In the genomic region with DNA sequence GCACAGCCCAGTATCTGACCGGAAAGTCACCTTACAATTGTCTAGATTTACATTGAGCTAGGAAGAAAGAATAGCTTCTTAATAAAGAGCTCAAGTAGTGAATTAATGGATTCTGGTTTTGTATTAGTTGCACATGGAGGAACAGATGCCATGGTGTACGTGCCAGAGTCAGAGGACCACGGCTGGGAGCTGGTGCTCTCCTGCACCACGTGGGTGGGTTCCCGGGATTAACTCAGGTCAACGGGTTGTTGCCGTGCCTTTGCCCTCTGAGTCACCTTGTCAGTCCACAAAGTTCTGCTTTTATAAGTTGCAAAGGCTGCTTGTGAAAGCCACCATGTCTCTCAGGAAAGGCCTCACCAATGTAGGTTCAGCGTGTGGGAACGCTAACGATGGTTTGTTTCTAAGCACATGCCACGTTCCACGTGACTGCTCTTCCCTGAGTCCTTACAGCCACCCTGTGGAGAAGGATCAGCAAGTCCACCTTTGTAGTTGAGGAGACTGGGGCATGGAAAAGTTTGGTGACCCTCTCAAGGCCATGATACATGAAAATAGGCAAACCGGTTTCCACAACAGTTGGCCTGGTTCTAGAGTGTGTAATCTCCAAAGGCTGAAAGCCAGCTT, we compare ENCODE assay signal across 16 mouse cellular contexts.
DNase-seq lines count a peak whose midpoint lies in the region; ATAC-seq lines count a peak whose summit lies in the region.
"Had no signal": no experiment of that assay in that cellular context is flagged by ENCODE, and none has a peak within 500 bp of the region (broad histone marks: within the 10 kb centered on the region; RNA-seq: fewer than 3 reads in every experiment).

No protein-coding gene starts in this region.

- no peak overlapping the region for H3K4me2 ChIP-seq in embryonic facial prominence, embryonic 14.5 days (ENCODE audit: low read depth, low read length)
- H3K4me2 ChIP-seq in kidney, embryonic 15.5 days, result no peak overlapping the region
- no peak overlapping the region for H3K4me2 ChIP-seq in stomach, embryonic 15.5 days
- H3K4me2 ChIP-seq in liver, embryonic 11.5 days, result no peak overlapping the region
- H3K4me2 ChIP-seq: hindbrain, embryonic 15.5 days; midbrain, embryonic 15.5 days had no signal

- DNase-seq in kidney, adult 18-20 months, result peak; percentile 13
- DNase-seq in kidney, postnatal 10 days, result no peak
- peak; percentile 36 for DNase-seq in embryonic facial prominence, embryonic 14.5 days (ENCODE audit: low spot score)
- no peak for DNase-seq in liver, embryonic 11.5 days (ENCODE audit: low spot score)
- DNase-seq in B cell, adult 2 months, result no peak
- DNase-seq: cerebellum, postnatal 25 days; heart, postnatal 14 days; lung, adult 18-20 months; right cerebral cortex, postnatal 25 days; thymus, adult 2 months had no signal

- 61% methylated on average over 13 of the region's 13 CpGs for WGBS in embryonic facial prominence, embryonic 14.5 days
- 55% methylated on average over 13 of the region's 13 CpGs for WGBS in kidney, embryonic 15.5 days
- 65% methylated on average over 13 of the region's 13 CpGs for WGBS in stomach, embryonic 15.5 days
- WGBS in liver, embryonic 11.5 days, result 85% methylated on average over 13 of the region's 13 CpGs

- no peaks in the 10 kb centered on the region for H3K27me3 ChIP-seq in embryonic facial prominence, embryonic 14.5 days (replicated peaks; ENCODE audit: control insufficient read depth, insufficient read depth, low read length)
- H3K27me3 ChIP-seq in kidney, embryonic 15.5 days, result no peaks in the 10 kb centered on the region
- no peaks in the 10 kb centered on the region for H3K27me3 ChIP-seq in stomach, embryonic 15.5 days (replicated peaks)
- no peaks in the 10 kb centered on the region for H3K27me3 ChIP-seq in liver, embryonic 11.5 days (replicated peaks; ENCODE audit: control insufficient read depth, insufficient read depth, low read length)
- H3K27me3 ChIP-seq: hindbrain, embryonic 15.5 days; midbrain, embryonic 15.5 days had no signal

- peak; percentile 50; the same call in 1 of the 2 replicates for ATAC-seq in embryonic facial prominence, embryonic 14.5 days (ENCODE audit: low read depth)
- peak; percentile 56; the same call in 1 of the 2 replicates for ATAC-seq in kidney, embryonic 15.5 days (replicated peaks; ENCODE audit: low FRiP score)
- ATAC-seq in stomach, embryonic 15.5 days (ENCODE audit: insufficient read depth, low FRiP score, low read depth), result no peak
- no peak for ATAC-seq in liver, embryonic 11.5 days (replicated peaks; ENCODE audit: low FRiP score)
- ATAC-seq: midbrain, embryonic 15.5 days had no signal

- no peak overlapping the region for H3K9ac ChIP-seq in embryonic facial prominence, embryonic 14.5 days (ENCODE audit: low read depth, low read length)
- H3K9ac ChIP-seq in kidney, embryonic 15.5 days, result no peak overlapping the region
- no peak overlapping the region for H3K9ac ChIP-seq in stomach, embryonic 15.5 days
- H3K9ac ChIP-seq in liver, embryonic 11.5 days (ENCODE audit: low read depth, low read length), result no peak overlapping the region
- H3K9ac ChIP-seq: hindbrain, embryonic 15.5 days; midbrain, embryonic 15.5 days had no signal

- H3K27ac ChIP-seq in embryonic facial prominence, embryonic 14.5 days (replicated peaks; ENCODE audit: low read depth, low read length), result no peak overlapping the region
- peak overlapping the region; percentile 64; the same call in 1 of the 2 replicates for H3K27ac ChIP-seq in kidney, embryonic 15.5 days
- H3K27ac ChIP-seq in stomach, embryonic 15.5 days, result peak overlapping the region; percentile 3; the same call in 1 of the 2 replicates
- H3K27ac ChIP-seq in liver, embryonic 11.5 days (ENCODE audit: low read depth, low read length), result no peak overlapping the region
- H3K27ac ChIP-seq: hindbrain, embryonic 15.5 days; macrophage; midbrain, embryonic 15.5 days had no signal

- no peak overlapping the region for H3K4me3 ChIP-seq in embryonic facial prominence, embryonic 14.5 days (ENCODE audit: low read depth, low read length)
- no peak overlapping the region for H3K4me3 ChIP-seq in kidney, embryonic 15.5 days (replicated peaks)
- no peak overlapping the region for H3K4me3 ChIP-seq in stomach, embryonic 15.5 days (replicated peaks)
- no peak overlapping the region for H3K4me3 ChIP-seq in liver, embryonic 11.5 days (ENCODE audit: low read depth, low read length)
- H3K4me3 ChIP-seq: hindbrain, embryonic 15.5 days; midbrain, embryonic 15.5 days had no signal

- H3K36me3 ChIP-seq in embryonic facial prominence, embryonic 14.5 days (ENCODE audit: control insufficient read depth, insufficient read depth, low read length), result no peaks in the 10 kb centered on the region
- no peaks in the 10 kb centered on the region for H3K36me3 ChIP-seq in kidney, embryonic 15.5 days
- no peaks in the 10 kb centered on the region for H3K36me3 ChIP-seq in stomach, embryonic 15.5 days
- no peaks in the 10 kb centered on the region for H3K36me3 ChIP-seq in liver, embryonic 11.5 days (ENCODE audit: control insufficient read depth, insufficient read depth, low read length)
- H3K36me3 ChIP-seq: hindbrain, embryonic 15.5 days; midbrain, embryonic 15.5 days had no signal

- no peaks in the 10 kb centered on the region for H3K9me3 ChIP-seq in embryonic facial prominence, embryonic 14.5 days (ENCODE audit: control insufficient read depth, low read length)
- no peaks in the 10 kb centered on the region for H3K9me3 ChIP-seq in kidney, embryonic 15.5 days (replicated peaks)
- H3K9me3 ChIP-seq in stomach, embryonic 15.5 days, result no peaks in the 10 kb centered on the region
- no peaks in the 10 kb centered on the region for H3K9me3 ChIP-seq in liver, embryonic 11.5 days (ENCODE audit: control insufficient read depth, low read length)
- H3K9me3 ChIP-seq: G1E; hindbrain, embryonic 15.5 days; midbrain, embryonic 15.5 days had no signal

- H3K4me1 ChIP-seq in embryonic facial prominence, embryonic 14.5 days (ENCODE audit: control insufficient read depth, insufficient read depth, low read length), result peaks cover 9% of the 10 kb centered on the region
- peaks cover 32% of the 10 kb centered on the region for H3K4me1 ChIP-seq in kidney, embryonic 15.5 days
- peaks cover 10% of the 10 kb centered on the region; the same call in 1 of the 2 replicates for H3K4me1 ChIP-seq in stomach, embryonic 15.5 days
- no peaks in the 10 kb centered on the region for H3K4me1 ChIP-seq in liver, embryonic 11.5 days (replicated peaks; ENCODE audit: control insufficient read depth, insufficient read depth, low read length)

Comparison
In these comparisons a context has a peak if more than half of its experiments do, and no peak if none do; other contexts are left out.
1. DNase-seq: peak in kidney, adult 18-20 months (single experiment) and embryonic facial prominence, embryonic 14.5 days (single experiment); none in kidney, postnatal 10 days (single experiment), liver, embryonic 11.5 days (single experiment) and B cell, adult 2 months (0 of 2).
2. ATAC-seq: peak in embryonic facial prominence, embryonic 14.5 days (single experiment) and kidney, embryonic 15.5 days (single experiment); none in stomach, embryonic 15.5 days (single experiment) and liver, embryonic 11.5 days (single experiment).
3. H3K27ac ChIP-seq: peak in kidney, embryonic 15.5 days (single experiment) and stomach, embryonic 15.5 days (single experiment); none in embryonic facial prominence, embryonic 14.5 days (single experiment) and liver, embryonic 11.5 days (single experiment).